Comparison of ENCODE assay signal across 7 mouse cellular contexts in the genomic region with DNA sequence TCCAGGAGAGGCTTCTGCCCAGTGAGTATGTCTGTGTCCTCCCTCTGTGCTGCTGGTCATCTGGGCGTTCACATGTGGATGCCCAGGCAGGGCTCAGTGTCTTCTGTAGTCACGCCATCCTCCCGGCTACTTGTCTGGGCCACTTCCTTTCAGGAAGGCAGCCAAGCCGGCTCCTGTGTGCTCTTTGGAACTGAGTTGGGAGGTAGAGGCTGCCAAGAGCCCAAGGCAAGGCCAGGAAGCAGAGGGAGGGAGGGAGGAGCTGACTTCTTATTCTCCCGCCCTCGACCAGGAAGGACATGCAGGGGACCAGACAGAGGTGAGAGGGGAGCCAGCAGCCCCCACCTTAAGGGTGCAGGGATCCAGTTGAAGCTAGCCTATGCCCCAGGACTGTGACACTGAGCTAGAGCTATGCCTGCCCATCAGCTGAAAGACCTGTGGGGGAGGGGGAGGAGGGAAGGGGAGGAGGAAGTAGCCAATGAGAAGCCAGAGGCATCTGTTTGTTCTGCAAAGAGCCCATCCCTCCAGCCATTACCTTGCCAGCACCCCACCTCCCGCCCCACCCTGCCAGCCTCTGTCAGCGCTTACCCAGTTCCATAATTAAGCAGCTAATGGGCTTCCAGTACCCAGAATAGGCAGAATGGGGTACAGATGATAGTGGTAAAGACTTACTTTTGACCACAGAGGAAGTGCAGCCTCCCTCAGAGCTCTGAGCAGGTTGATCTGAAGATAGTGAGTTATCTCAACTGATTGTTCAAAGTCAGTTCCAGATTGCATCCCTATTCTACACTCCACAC. TPM values are rescaled to one million over a fixed set of nuclear protein-coding genes. Genes with fewer than 3 reads are reported as not detected.
DNase-seq lines count a peak whose midpoint lies in the region; ATAC-seq lines count a peak whose summit lies in the region.

No protein-coding gene starts in this region.

- H3K9ac ChIP-seq in forebrain, embryonic 14.5 days (ENCODE audit: low read length): no peak overlapping the region
- H3K9ac ChIP-seq in midbrain, embryonic 15.5 days: no peak overlapping the region

- WGBS in forebrain, embryonic 14.5 days: 25% methylated on average over 8 of the region's 8 CpGs
- WGBS in large intestine, adult 2 months: 2% methylated on average over 8 of the region's 8 CpGs
- 19% methylated on average over 8 of the region's 8 CpGs for WGBS in midbrain, embryonic 15.5 days

- peak overlapping the region; percentile 44; the same call in 1 of the 2 replicates for H3K27ac ChIP-seq in forebrain, embryonic 14.5 days (ENCODE audit: low read depth, low read length)
- peak overlapping the region; percentile 11; the same call in 1 of the 2 replicates for H3K27ac ChIP-seq in midbrain, embryonic 15.5 days

- DNase-seq in Muller cell, postnatal 12 days (ENCODE audit: inconsistent ontology term): peak; percentile 97
- DNase-seq in adrenal gland, postnatal 14 days: peak; percentile 84
- peak; percentile 65 for DNase-seq in forebrain, embryonic 14.5 days (ENCODE audit: low spot score)
- peak; percentile 87 for DNase-seq in heart, postnatal 25 days (ENCODE audit: low spot score)
- peak; percentile 87 for DNase-seq in large intestine, adult 2 months (ENCODE audit: low read depth, low spot score)
- no peak for DNase-seq in natural killer cell, adult 2 months (ENCODE audit: low spot score in 2 of 2)

- H3K4me1 ChIP-seq in forebrain, embryonic 14.5 days (ENCODE audit: control insufficient read depth, insufficient read depth, low read length): no peaks in the 10 kb centered on the region; the same call in 1 of the 2 replicates
- H3K4me1 ChIP-seq in midbrain, embryonic 15.5 days: no peaks in the 10 kb centered on the region

- no peaks in the 10 kb centered on the region for H3K27me3 ChIP-seq in forebrain, embryonic 14.5 days (replicated peaks; ENCODE audit: control insufficient read depth, insufficient read depth, low read length)
- H3K27me3 ChIP-seq in midbrain, embryonic 15.5 days (replicated peaks): no peaks in the 10 kb centered on the region

- H3K4me3 ChIP-seq in forebrain, embryonic 14.5 days (ENCODE audit: low read depth, low read length): no peak overlapping the region
- no peak overlapping the region for H3K4me3 ChIP-seq in midbrain, embryonic 15.5 days

- intact Hi-C loops in heart, postnatal 25 days (cut with DNase I): no loop called here

- no peaks in the 10 kb centered on the region for H3K9me3 ChIP-seq in forebrain, embryonic 14.5 days (replicated peaks; ENCODE audit: control insufficient read depth, low read length)
- H3K9me3 ChIP-seq in midbrain, embryonic 15.5 days: no peaks in the 10 kb centered on the region

- H3K4me2 ChIP-seq in forebrain, embryonic 14.5 days (ENCODE audit: low read length): no peak overlapping the region
- no peak overlapping the region for H3K4me2 ChIP-seq in midbrain, embryonic 15.5 days

- no peaks in the 10 kb centered on the region for H3K36me3 ChIP-seq in forebrain, embryonic 14.5 days (ENCODE audit: control insufficient read depth, insufficient read depth, low read length)
- no peaks in the 10 kb centered on the region for H3K36me3 ChIP-seq in midbrain, embryonic 15.5 days (replicated peaks)

- peak; percentile 74 for ATAC-seq in forebrain, embryonic 14.5 days
- 0 out of 2 replicates have a peak, but pooled peaks have one; percentile 11 for ATAC-seq in midbrain, embryonic 15.5 days (replicated peaks)

RNA-seq across cellular contexts. Expression of a gene that starts 9.1 kb away (rescaled TPM):
- total RNA-seq in adrenal gland, postnatal 14 days (2021): not detected in 2 replicates
- not detected in 2 replicates for polyA plus RNA-seq in forebrain, embryonic 14.5 days (2014; fragmentation: Nextera tagmentation; extraction: Ambion mirVana)
- total RNA-seq in heart, postnatal 25 days (2021): not detected
- not detected in 2 replicates for polyA plus RNA-seq in large intestine, adult 2 months (2012; rRNA removed)
- polyA plus RNA-seq in midbrain, embryonic 15.5 days (2015; fragmentation: Nextera tagmentation; extraction: Ambion mirVana): not detected in 2 replicates

RNA-seq across cellular contexts. Expression of a gene that starts 17.9 kb away (rescaled TPM):
- 0.26 TPM in 1 of 2 replicates, not detected in the other for total RNA-seq in adrenal gland, postnatal 14 days (2021)
- not detected in 2 replicates for polyA plus RNA-seq in forebrain, embryonic 14.5 days (2014; fragmentation: Nextera tagmentation; extraction: Ambion mirVana)
- 100 to 1,000 TPM; 142 to 163 TPM for total RNA-seq in heart, postnatal 25 days (2021)
- 4.7 and 7.2 TPM in 2 replicates for polyA plus RNA-seq in large intestine, adult 2 months (2012; rRNA removed)
- not detected in 2 replicates for polyA plus RNA-seq in midbrain, embryonic 15.5 days (2015; fragmentation: Nextera tagmentation; extraction: Ambion mirVana)

RNA-seq across cellular contexts. Expression of a gene that starts 22.2 kb away (rescaled TPM):
- 358 and 494 TPM in 2 replicates for total RNA-seq in adrenal gland, postnatal 14 days (2021)
- 20.6 and 41.7 TPM in 2 replicates for polyA plus RNA-seq in forebrain, embryonic 14.5 days (2014; fragmentation: Nextera tagmentation; extraction: Ambion mirVana)
- total RNA-seq in heart, postnatal 25 days (2021): 100 to 1,000 TPM; 182 to 211 TPM
- 39.6 and 45.7 TPM in 2 replicates for polyA plus RNA-seq in large intestine, adult 2 months (2012; rRNA removed)
- polyA plus RNA-seq in midbrain, embryonic 15.5 days (2015; fragmentation: Nextera tagmentation; extraction: Ambion mirVana): 82.7 and 92.9 TPM in 2 replicates

RNA-seq across cellular contexts. Expression of a gene that starts 32.6 kb away (rescaled TPM):
- 101 and 109 TPM in 2 replicates for total RNA-seq in adrenal gland, postnatal 14 days (2021)
- 20.8 and 21.8 TPM in 2 replicates for polyA plus RNA-seq in forebrain, embryonic 14.5 days (2014; fragmentation: Nextera tagmentation; extraction: Ambion mirVana)
- 10 to 100 TPM; 45.5 to 52.6 TPM for total RNA-seq in heart, postnatal 25 days (2021)
- polyA plus RNA-seq in large intestine, adult 2 months (2012; rRNA removed): 18.9 and 20.0 TPM in 2 replicates
- 20.5 and 22.2 TPM in 2 replicates for polyA plus RNA-seq in midbrain, embryonic 15.5 days (2015; fragmentation: Nextera tagmentation; extraction: Ambion mirVana)

RNA-seq across cellular contexts. Expression of a gene that starts 51.4 kb away (rescaled TPM):
- 5.4 and 7.3 TPM in 2 replicates for total RNA-seq in adrenal gland, postnatal 14 days (2021)
- 81.7 and 96.5 TPM in 2 replicates for polyA plus RNA-seq in forebrain, embryonic 14.5 days (2014; fragmentation: Nextera tagmentation; extraction: Ambion mirVana)
- total RNA-seq in heart, postnatal 25 days (2021): 1 to 10 TPM; 1.2 to 1.5 TPM
- polyA plus RNA-seq in large intestine, adult 2 months (2012; rRNA removed): 2.2 and 2.4 TPM in 2 replicates
- 171 and 177 TPM in 2 replicates for polyA plus RNA-seq in midbrain, embryonic 15.5 days (2015; fragmentation: Nextera tagmentation; extraction: Ambion mirVana)

Comparison
In these comparisons a context has a peak if more than half of its experiments do, and no peak if none do; other contexts are left out.
1. DNase-seq: peak in Muller cell, postnatal 12 days (single experiment), adrenal gland, postnatal 14 days (single experiment), forebrain, embryonic 14.5 days (single experiment), heart, postnatal 25 days (single experiment) and large intestine, adult 2 months (single experiment); none in natural killer cell, adult 2 months (0 of 2).